Mouse (Mus musculus) bone marrow, adult 2 months (tissue): ENCODE measurements around the gene B4galt4.

Experiments used
- CTCF ChIP-seq: fragments of 200-500 bp; IDR thresholded peaks from 2 replicates; pipeline ENCODE4 v1.5.1; 2011; ENCODE audit warnings: low read length, control low read depth; ENCODE audit not compliant: control insufficient read depth, insufficient read depth
- POLR2A ChIP-seq: fragments of 200-500 bp; IDR thresholded peaks from 2 replicates; pipeline ENCODE4 v1.6.1; 2011; ENCODE audit warnings: low read depth, mild to moderate bottlenecking, control low read depth, low read length, borderline replicate concordance; ENCODE audit not compliant: control insufficient read depth

DNA sequence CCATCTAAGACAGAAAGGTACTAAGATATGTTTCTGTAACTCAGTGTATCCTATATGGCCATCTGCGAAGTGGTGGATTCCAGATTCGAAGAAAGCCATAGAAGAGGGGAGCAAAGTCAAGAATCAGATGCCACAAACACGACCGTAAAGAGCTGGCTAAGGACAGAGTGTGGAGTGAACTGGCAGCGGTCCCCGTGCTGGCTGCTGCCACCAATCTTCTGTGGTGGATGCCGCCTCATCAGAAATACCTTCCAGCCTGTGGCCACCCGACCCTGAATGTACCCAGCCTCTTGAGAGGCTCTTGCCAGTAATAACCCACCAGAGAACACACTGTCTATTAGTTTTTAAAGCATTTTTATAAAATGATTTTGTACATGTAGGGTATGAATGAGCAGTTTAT, 26.3 kb downstream of the B4galt4 start:
- no peak for TF ChIP-seq CTCF
- TF ChIP-seq POLR2A = no peak
